Mouse (Mus musculus) neural tube, embryonic 13.5 days (tissue): ENCODE measurements at regions not wholly inside any gene's neighbourhood (a gene's known extent, or its start where the extent isn't known, plus 50 kb on each side); places are given as distances from the start of the nearest gene placed in this dataset.

Source experiments
- ATAC-seq: fragments of 200-750 bp; cut with Nextera tagmentation; 2 replicates; pipeline ENCODE4 v1.8.0; 2017; ENCODE audit warnings: low read depth, mild to moderate bottlenecking, moderate TSS enrichment, moderate library complexity
- H3K27ac ChIP-seq: fragments of 300-500 bp; sonication (generic); replicated peaks from 2 replicates; pipeline ENCODE4 v1.5.1; 2015; ENCODE audit warnings: moderate library complexity, mild to moderate bottlenecking, inconsistent platforms
- H3K27me3 ChIP-seq: fragments of 300-500 bp; sonication (generic); 2 replicates; pipeline ENCODE4 v1.6.1; 2015; ENCODE audit warnings: mild to moderate bottlenecking, inconsistent platforms
- H3K36me3 ChIP-seq: fragments of 300-500 bp; sonication (generic); 2 replicates; pipeline ENCODE4 v1.6.1; 2015; ENCODE audit warnings: mild to moderate bottlenecking, inconsistent platforms
- H3K4me1 ChIP-seq: fragments of 300-500 bp; sonication (generic); replicated peaks from 2 replicates; pipeline ENCODE4 v1.6.1; 2015; ENCODE audit warnings: inconsistent platforms
- H3K4me2 ChIP-seq: fragments of 300-500 bp; sonication (generic); 2 replicates; pipeline ENCODE4 v1.6.1; 2015; ENCODE audit warnings: inconsistent platforms, mild to moderate bottlenecking, moderate library complexity
- H3K4me3 ChIP-seq: fragments of 300-500 bp; sonication (generic); 2 replicates; pipeline ENCODE4 v1.5.1; 2015; ENCODE audit warnings: mild to moderate bottlenecking, inconsistent platforms
- H3K9ac ChIP-seq: fragments of 300-500 bp; sonication (generic); 2 replicates; pipeline ENCODE4 v1.6.1; 2015; ENCODE audit warnings: moderate library complexity, mild to moderate bottlenecking, inconsistent platforms
- H3K9me3 ChIP-seq: fragments of 300-500 bp; sonication (generic); 2 replicates; pipeline ENCODE4 v1.6.1; 2016; ENCODE audit warnings: inconsistent platforms
- WGBS: fragments of 180-500 bp; shearing (Covaris S2); methylation state at CpG from one replicate; pipeline ENCODE4 v1.1.7; 2015; 5-methylcytosine and 5-hydroxymethylcytosine counted together

GRCm38 (mm10) chr11:37735992-37736391, 500.2 kb upstream of the Tenm2 start:
- no peaks in the 10 kb centered on the region for H3K9me3 ChIP-seq
- H3K27me3 ChIP-seq = no peaks in the 10 kb centered on the region
- no peak overlapping the region for H3K4me2 ChIP-seq
- no peaks in the 10 kb centered on the region for H3K4me1 ChIP-seq
- ATAC-seq = no peak
- no peak overlapping the region for H3K9ac ChIP-seq
- H3K27ac ChIP-seq = no peak overlapping the region
- H3K36me3 ChIP-seq = no peaks in the 10 kb centered on the region
- no peak overlapping the region for H3K4me3 ChIP-seq

GRCm38 (mm10) chr11:37735501-37735900, 499.7 kb upstream of the Tenm2 start:
- H3K36me3 ChIP-seq = no peaks in the 10 kb centered on the region
- no peaks in the 10 kb centered on the region for H3K4me1 ChIP-seq
- 88% methylated on average over 2 of the region's 2 CpGs for WGBS
- no peak for ATAC-seq
- H3K27me3 ChIP-seq = no peaks in the 10 kb centered on the region
- no peak overlapping the region for H3K27ac ChIP-seq
- H3K4me2 ChIP-seq = no peak overlapping the region
- H3K9me3 ChIP-seq = no peaks in the 10 kb centered on the region
- no peak overlapping the region for H3K9ac ChIP-seq
- no peak overlapping the region for H3K4me3 ChIP-seq

GRCm38 (mm10) chr11:37696981-37697380, 461.2 kb upstream of the Tenm2 start:
- no peaks in the 10 kb centered on the region for H3K27me3 ChIP-seq
- H3K9me3 ChIP-seq = no peaks in the 10 kb centered on the region
- H3K4me1 ChIP-seq = no peaks in the 10 kb centered on the region
- no peaks in the 10 kb centered on the region for H3K36me3 ChIP-seq
- H3K9ac ChIP-seq = no peak overlapping the region
- H3K27ac ChIP-seq = no peak overlapping the region
- H3K4me3 ChIP-seq = no peak overlapping the region
- 89% methylated on average over 2 of the region's 2 CpGs for WGBS
- no peak overlapping the region for H3K4me2 ChIP-seq
- ATAC-seq = no peak

- Histone ChIP-seq H3K4me2 (no peak overlapping the region), H3K9me3 (no peaks in the 10 kb centered on the region), H3K27me3 (no peaks in the 10 kb centered on the region), H3K9ac (no peak overlapping the region), H3K4me1 (no peaks in the 10 kb centered on the region), H3K27ac (no peak overlapping the region), H3K4me3 (no peak overlapping the region), H3K36me3 (no peaks in the 10 kb centered on the region)
- no peak for ATAC-seq
- WGBS = 61% methylated on average over 1 of the region's 1 CpGs
Observed at GRCm38 (mm10) chr11:37678484-37679193, 442.9 kb upstream of the Tenm2 start.

- no peaks in the 10 kb centered on the region for H3K4me1 ChIP-seq
Observed at GRCm38 (mm10) chr11:37671320-37671719, 435.6 kb upstream of the Tenm2 start.

GRCm38 (mm10) chr11:37666925-37667324, 431.2 kb upstream of the Tenm2 start:
- Histone ChIP-seq H3K9ac (no peak overlapping the region), H3K4me2 (no peak overlapping the region), H3K27ac (no peak overlapping the region), H3K36me3 (no peaks in the 10 kb centered on the region), H3K4me1 (no peaks in the 10 kb centered on the region), H3K4me3 (no peak overlapping the region), H3K27me3 (no peaks in the 10 kb centered on the region), H3K9me3 (no peaks in the 10 kb centered on the region)
- WGBS = 77% methylated on average over 1 of the region's 1 CpGs
- no peak for ATAC-seq

More at GRCm38 (mm10) chr11:37671320-37671719, 435.6 kb upstream of the Tenm2 start:
- ATAC-seq = no peak
- Histone ChIP-seq H3K4me3 (no peak overlapping the region), H3K9me3 (no peaks in the 10 kb centered on the region), H3K27ac (no peak overlapping the region), H3K4me2 (no peak overlapping the region), H3K9ac (no peak overlapping the region), H3K27me3 (no peaks in the 10 kb centered on the region), H3K36me3 (no peaks in the 10 kb centered on the region)
- 40% methylated on average over 3 of the region's 3 CpGs for WGBS

- H3K4me2 ChIP-seq = peak overlapping the region; percentile 6; the same call in 1 of the 2 replicates
- 0 out of 2 replicates have a peak, but pooled peaks have one; percentile 47 for ATAC-seq
- no peaks in the 10 kb centered on the region for H3K9me3 ChIP-seq
- H3K4me3 ChIP-seq = no peak overlapping the region
- peaks cover 6% of the 10 kb centered on the region; the same call in 1 of the 2 replicates for H3K4me1 ChIP-seq
- H3K36me3 ChIP-seq = no peaks in the 10 kb centered on the region
- no peaks in the 10 kb centered on the region for H3K27me3 ChIP-seq
- H3K9ac ChIP-seq = no peak overlapping the region
- 41% methylated on average over 11 of the region's 11 CpGs for WGBS
- H3K27ac ChIP-seq = no peak overlapping the region
Observed at GRCm38 (mm10) chr11:37650095-37650494, 414.3 kb upstream of the Tenm2 start.

- Histone ChIP-seq H3K9me3 (no peaks in the 10 kb centered on the region), H3K36me3 (no peaks in the 10 kb centered on the region), H3K27ac (no peak overlapping the region), H3K9ac (no peak overlapping the region), H3K4me2 (no peak overlapping the region), H3K4me1 (peaks cover 4% of the 10 kb centered on the region), H3K4me3 (no peak overlapping the region), H3K27me3 (no peaks in the 10 kb centered on the region)
- 59% methylated on average over 2 of the region's 2 CpGs for WGBS
- ATAC-seq = peak; percentile 56; the same call in 1 of the 2 replicates
Observed at GRCm38 (mm10) chr11:37623290-37623689, 387.5 kb upstream of the Tenm2 start.

- 67% methylated on average over 1 of the region's 1 CpGs for WGBS
- no peaks in the 10 kb centered on the region for H3K36me3 ChIP-seq
- no peak overlapping the region for H3K4me2 ChIP-seq
- no peak overlapping the region for H3K27ac ChIP-seq
- no peak overlapping the region for H3K4me3 ChIP-seq
- no peaks in the 10 kb centered on the region for H3K27me3 ChIP-seq
- no peaks in the 10 kb centered on the region for H3K4me1 ChIP-seq
- H3K9ac ChIP-seq = no peak overlapping the region
- no peak for ATAC-seq
- H3K9me3 ChIP-seq = no peaks in the 10 kb centered on the region
Observed at GRCm38 (mm10) chr11:37600533-37600932, 364.8 kb upstream of the Tenm2 start.

GRCm38 (mm10) chr11:37582236-37582635, 346.5 kb upstream of the Tenm2 start:
- H3K9ac ChIP-seq = no peak overlapping the region
- H3K27ac ChIP-seq = no peak overlapping the region
- H3K4me3 ChIP-seq = no peak overlapping the region
- 80% methylated on average over 2 of the region's 2 CpGs for WGBS
- no peak overlapping the region for H3K4me2 ChIP-seq
- no peaks in the 10 kb centered on the region for H3K36me3 ChIP-seq
- no peaks in the 10 kb centered on the region for H3K9me3 ChIP-seq
- H3K4me1 ChIP-seq = no peaks in the 10 kb centered on the region
- no peaks in the 10 kb centered on the region for H3K27me3 ChIP-seq
- ATAC-seq = no peak

GRCm38 (mm10) chr11:37533624-37534023, 297.9 kb upstream of the Tenm2 start:
- Histone ChIP-seq H3K27me3 (no peaks in the 10 kb centered on the region), H3K4me3 (no peak overlapping the region), H3K36me3 (no peaks in the 10 kb centered on the region), H3K27ac (no peak overlapping the region), H3K9ac (no peak overlapping the region), H3K9me3 (no peaks in the 10 kb centered on the region), H3K4me1 (no peaks in the 10 kb centered on the region), H3K4me2 (no peak overlapping the region)
- ATAC-seq = no peak
- WGBS = 63% methylated on average over 2 of the region's 2 CpGs

GRCm38 (mm10) chr11:37532476-37532875, 296.7 kb upstream of the Tenm2 start:
- no peak overlapping the region for H3K4me2 ChIP-seq
- no peak overlapping the region for H3K9ac ChIP-seq
- H3K4me3 ChIP-seq = no peak overlapping the region
- no peaks in the 10 kb centered on the region for H3K4me1 ChIP-seq
- H3K36me3 ChIP-seq = no peaks in the 10 kb centered on the region
- WGBS = 76% methylated on average over 2 of the region's 2 CpGs
- no peak overlapping the region for H3K27ac ChIP-seq
- no peaks in the 10 kb centered on the region for H3K27me3 ChIP-seq
- no peaks in the 10 kb centered on the region for H3K9me3 ChIP-seq
- no peak for ATAC-seq

- Histone ChIP-seq H3K9ac (no peak overlapping the region), H3K27ac (no peak overlapping the region), H3K27me3 (no peaks in the 10 kb centered on the region), H3K4me1 (0 out of 2 replicates have a peak, but pooled peaks cover 6% of the 10 kb centered on the region), H3K9me3 (no peaks in the 10 kb centered on the region), H3K36me3 (no peaks in the 10 kb centered on the region), H3K4me3 (no peak overlapping the region), H3K4me2 (no peak overlapping the region)
- 37% methylated on average over 3 of the region's 3 CpGs for WGBS
- ATAC-seq = no peak
Observed at GRCm38 (mm10) chr11:37498463-37499015, 262.8 kb upstream of the Tenm2 start.
